Mouse (Mus musculus) common myeloid progenitor, adult 5-6 weeks (primary cell): ENCODE data around the gene Slco2b1. TPM values are rescaled to one million over a fixed set of nuclear protein-coding genes. Genes with fewer than 3 reads are reported as not detected.
"Not testable (repeated sequence)": the region's sequence is repeated elsewhere in the genome, so short reads cannot be mapped to it uniquely, and the experiment has no call there.

Experiments
- ATAC-seq: replicated peaks from 2 replicates; pipeline ENCODE4 v1.8.0; 2016; ENCODE audit warnings: low read depth, mild to moderate bottlenecking, moderate TSS enrichment, inconsistent platforms; ENCODE audit not compliant: poor library complexity, severe bottlenecking
- total RNA-seq: library from RNA; stranded (forward); fragments of 200-1000, 187-1606 nt; gene quantifications from 2 replicates; pipeline ENCODE4 v1.2.3, GENCODE M21; 2017

Slco2b1 gene
- total RNA-seq, 1 experiment from 2014 or later = 0.09 TPM

- ATAC-seq = no peak
Measured at GRCm38 (mm10) chr7:99695471-99696057, 15.6 kb downstream of the Slco2b1 start.

GRCm38 (mm10) chr7:99694424-99694823 lies 16.7 kb downstream of the Slco2b1 start:
- not testable (repeated sequence) for ATAC-seq

- no peak for ATAC-seq
Measured at GRCm38 (mm10) chr7:99693976-99694375, 17.2 kb downstream of the Slco2b1 start.

- no peak for ATAC-seq
Measured at GRCm38 (mm10) chr7:99693387-99693786, 17.8 kb downstream of the Slco2b1 start.

- 0 out of 2 replicates have a peak, but pooled peaks have one; percentile 29 for ATAC-seq
Measured at GRCm38 (mm10) chr7:99692396-99692795, 18.7 kb downstream of the Slco2b1 start.

GRCm38 (mm10) chr7:99690819-99691218 lies 20.3 kb downstream of the Slco2b1 start:
- ATAC-seq = no peak

- no peak for ATAC-seq
Measured at GRCm38 (mm10) chr7:99684086-99684485, 27.1 kb downstream of the Slco2b1 start.

GRCm38 (mm10) chr7:99680771-99681170 lies 30.4 kb downstream of the Slco2b1 start:
- ATAC-seq = no peak

- peak; percentile 85 for ATAC-seq
Measured at GRCm38 (mm10) chr7:99674890-99675289, 36.2 kb downstream of the Slco2b1 start.

- ATAC-seq = peak; percentile 56
Measured at GRCm38 (mm10) chr7:99674209-99674608, 36.9 kb downstream of the Slco2b1 start.

GRCm38 (mm10) chr7:99673188-99673587 lies 38.0 kb downstream of the Slco2b1 start:
- no peak for ATAC-seq

GRCm38 (mm10) chr7:99671544-99672435 lies 39.4 kb downstream of the Slco2b1 start:
- ATAC-seq = no peak

GRCm38 (mm10) chr7:99670915-99671314 lies 40.2 kb downstream of the Slco2b1 start:
- ATAC-seq = no peak

GRCm38 (mm10) chr7:99668802-99669201 lies 42.3 kb downstream of the Slco2b1 start:
- ATAC-seq = no peak

- no peak for ATAC-seq
Measured at GRCm38 (mm10) chr7:99667096-99667495, 44.0 kb downstream of the Slco2b1 start.

GRCm38 (mm10) chr7:99665731-99666452 lies 45.2 kb downstream of the Slco2b1 start:
- no peak for ATAC-seq

GRCm38 (mm10) chr7:99664571-99665485 lies 46.3 kb downstream of the Slco2b1 start:
- no peak for ATAC-seq

GRCm38 (mm10) chr7:99663507-99664220 lies 47.5 kb downstream of the Slco2b1 start:
- no peak for ATAC-seq

- no peak for ATAC-seq
Measured at GRCm38 (mm10) chr7:99662311-99662710, 48.8 kb downstream of the Slco2b1 start.
